Mouse (Mus musculus): ENCODE data around the gene Chuk. TPM values are rescaled to one million over a fixed set of nuclear protein-coding genes. Genes with fewer than 3 reads are reported as not detected.
A peak's percentile ranks its signal among the peaks of the same experiment; 100 is the strongest.

The Chuk gene
- polyA plus RNA-seq, 1 experiment = 12.4 TPM

DNA sequence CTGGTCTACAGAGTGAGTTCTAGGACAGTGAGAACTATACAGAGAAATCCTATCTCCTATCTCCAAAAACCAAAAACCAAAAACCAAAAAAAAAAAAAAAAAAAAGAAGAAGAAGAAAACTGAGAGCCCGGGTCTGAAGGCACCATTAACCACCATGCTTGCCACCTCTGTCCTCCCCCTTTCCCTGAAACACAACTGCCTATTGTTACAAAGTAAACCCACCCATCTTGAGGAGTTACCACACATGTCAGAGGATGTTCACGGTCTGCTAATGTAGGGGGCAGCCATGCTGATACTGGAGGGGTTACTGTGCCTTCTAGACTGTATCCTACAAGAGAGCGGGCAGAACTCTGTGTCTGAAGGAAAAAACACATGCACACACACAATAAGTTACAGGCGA lies 30.3 kb downstream of the Chuk start:
- Histone ChIP-seq H3K4me1 (ENCODE audit: control insufficient read depth, insufficient read depth, insufficient read length, low read length) (no peaks in the 10 kb centered on the region), H3K4me3 (ENCODE audit: low read depth, low read length) (no peak overlapping the region), H3K27me3 (ENCODE audit: control insufficient read depth, insufficient read depth, low read length) (no peaks in the 10 kb centered on the region), H3K36me3 (ENCODE audit: control insufficient read depth, insufficient read depth, low read length) (peaks cover 51% of the 10 kb centered on the region), H3K27ac (ENCODE audit: insufficient read depth, low read depth, low read length) (no peak overlapping the region)
- WGBS = 84% methylated on average over 4 of the region's 4 CpGs
- TF ChIP-seq CTCF (IDR thresholded peaks at IDR 0.05; ENCODE audit: extremely low read depth, insufficient read length, insufficient replicate concordance, low read depth, low read length) (no peak), POLR2A (IDR thresholded peaks at IDR 0.05; ENCODE audit: low read depth, low read length) (no peak)

DNA sequence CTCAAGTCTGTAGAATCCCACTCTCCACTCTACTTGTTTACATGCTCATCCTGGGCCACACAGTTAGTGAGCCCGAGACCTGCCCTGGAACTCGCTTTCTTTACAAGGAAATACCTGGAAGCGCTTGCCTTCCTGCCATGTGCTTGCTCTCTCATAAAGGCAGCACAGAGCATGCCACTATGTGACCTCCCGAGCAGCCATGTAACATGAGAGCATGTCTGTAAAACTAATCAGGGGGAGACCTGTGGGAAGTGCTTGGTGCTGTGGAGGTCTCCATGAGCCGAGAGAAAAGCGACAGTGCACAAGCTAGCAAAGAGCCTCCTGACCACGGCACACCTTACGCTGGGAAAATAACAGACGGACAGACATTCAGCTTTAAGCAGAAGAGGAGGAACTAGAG lies 30.8 kb downstream of the Chuk start:
- Histone ChIP-seq H3K4me3 (ENCODE audit: low read depth, low read length) (no peak overlapping the region), H3K36me3 (ENCODE audit: control insufficient read depth, insufficient read depth, low read length) (peaks cover 49% of the 10 kb centered on the region), H3K27me3 (ENCODE audit: control insufficient read depth, insufficient read depth, low read length) (no peaks in the 10 kb centered on the region), H3K4me1 (ENCODE audit: control insufficient read depth, insufficient read depth, insufficient read length, low read length) (no peaks in the 10 kb centered on the region), H3K27ac (ENCODE audit: insufficient read depth, low read depth, low read length) (no peak overlapping the region)
- TF ChIP-seq POLR2A (IDR thresholded peaks at IDR 0.05; ENCODE audit: low read depth, low read length) (no peak), CTCF (IDR thresholded peaks at IDR 0.05; ENCODE audit: extremely low read depth, insufficient read length, insufficient replicate concordance, low read depth, low read length) (no peak)
- WGBS = 87% methylated on average over 9 of the region's 9 CpGs

DNA sequence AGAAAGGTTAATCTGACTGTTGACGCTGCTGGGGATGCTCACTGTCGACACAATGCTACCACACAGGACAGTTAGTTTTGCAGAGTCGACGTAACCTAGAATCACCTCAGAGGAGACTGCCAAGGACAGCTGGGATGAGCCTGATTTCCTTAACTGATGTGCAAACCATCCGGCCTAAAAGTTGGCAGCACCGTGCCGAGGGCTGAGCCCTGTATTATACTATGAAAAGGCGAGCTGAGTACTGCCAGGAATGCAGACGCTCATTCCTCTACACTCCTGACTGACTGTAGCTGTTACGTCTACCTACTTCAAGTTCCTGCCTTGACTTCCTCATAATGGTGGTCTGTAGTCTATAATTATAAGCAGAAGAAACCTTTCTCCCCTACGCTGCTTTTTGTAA lies 32.3 kb downstream of the Chuk start:
- peaks cover 41% of the 10 kb centered on the region for H3K36me3 ChIP-seq (ENCODE audit: control insufficient read depth, insufficient read depth, low read length)
- no peak overlapping the region for H3K27ac ChIP-seq (ENCODE audit: insufficient read depth, low read depth, low read length)
- H3K4me3 ChIP-seq (ENCODE audit: low read depth, low read length) = no peak overlapping the region
- no peak for TF ChIP-seq CTCF (IDR thresholded peaks at IDR 0.05; ENCODE audit: extremely low read depth, insufficient read length, insufficient replicate concordance, low read depth, low read length)
- TF ChIP-seq POLR2A (IDR thresholded peaks at IDR 0.05; ENCODE audit: low read depth, low read length) = no peak
- no peaks in the 10 kb centered on the region for H3K27me3 ChIP-seq (ENCODE audit: control insufficient read depth, insufficient read depth, low read length)
- 88% methylated on average over 11 of the region's 11 CpGs for WGBS
- no peaks in the 10 kb centered on the region for H3K4me1 ChIP-seq (ENCODE audit: control insufficient read depth, insufficient read depth, insufficient read length, low read length)

DNA sequence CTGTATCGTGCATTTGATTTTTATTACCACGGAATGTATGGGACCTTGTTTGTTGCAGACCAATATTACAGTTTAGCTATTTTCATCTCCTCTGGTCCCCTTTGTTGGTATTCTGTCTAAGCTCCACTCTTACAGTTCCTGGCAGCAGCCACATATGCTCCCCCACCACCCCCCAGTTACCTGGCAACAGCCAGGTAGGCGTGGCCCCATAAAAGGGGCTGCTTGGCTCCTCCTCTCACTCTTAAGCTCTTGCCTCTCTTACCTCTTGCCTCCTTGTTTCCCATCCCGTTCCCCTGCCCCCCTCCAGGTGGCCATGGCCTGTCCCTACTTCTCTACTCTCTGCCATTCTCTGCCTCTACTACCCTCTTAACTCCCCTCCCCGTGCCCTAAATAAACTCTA lies 36.1 kb downstream of the Chuk start:
- H3K27ac ChIP-seq (ENCODE audit: insufficient read depth, low read depth, low read length) = no peak overlapping the region
- 60% methylated on average over 5 of the region's 5 CpGs for WGBS
- peaks cover 22% of the 10 kb centered on the region for H3K36me3 ChIP-seq (ENCODE audit: control insufficient read depth, insufficient read depth, low read length)
- TF ChIP-seq CTCF (IDR thresholded peaks at IDR 0.05; ENCODE audit: extremely low read depth, insufficient read length, insufficient replicate concordance, low read depth, low read length) = no peak
- TF ChIP-seq POLR2A (IDR thresholded peaks at IDR 0.05; ENCODE audit: low read depth, low read length) = no peak
- no peaks in the 10 kb centered on the region for H3K27me3 ChIP-seq (ENCODE audit: control insufficient read depth, insufficient read depth, low read length)
- peaks cover 5% of the 10 kb centered on the region; the same call in 1 of the 2 replicates for H3K4me1 ChIP-seq (ENCODE audit: control insufficient read depth, insufficient read depth, insufficient read length, low read length)
- no peak overlapping the region for H3K4me3 ChIP-seq (ENCODE audit: low read depth, low read length)

DNA sequence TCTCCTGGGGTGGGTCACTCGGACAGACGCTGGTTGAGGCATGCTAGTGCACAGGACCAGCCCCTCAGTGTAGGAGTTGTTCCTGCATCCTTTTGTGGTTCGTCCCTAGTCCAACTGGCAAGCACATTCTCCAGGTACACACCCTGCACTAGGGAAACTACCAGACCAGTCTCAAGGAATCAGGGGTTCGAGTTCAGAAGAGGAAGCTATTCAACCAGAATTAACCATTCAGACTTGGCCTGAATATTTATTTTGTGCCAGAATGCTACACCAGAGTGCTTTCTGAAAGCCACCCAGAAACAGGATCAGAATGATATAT lies 37.4 kb downstream of the Chuk start:
- peaks cover 5% of the 10 kb centered on the region; the same call in 1 of the 2 replicates for H3K4me1 ChIP-seq (ENCODE audit: control insufficient read depth, insufficient read depth, insufficient read length, low read length)
- WGBS = 1% methylated on average over 4 of the region's 4 CpGs
- TF ChIP-seq POLR2A (IDR thresholded peaks at IDR 0.05; ENCODE audit: low read depth, low read length) (no peak), CTCF (IDR thresholded peaks at IDR 0.05; ENCODE audit: extremely low read depth, insufficient read length, insufficient replicate concordance, low read depth, low read length) (no peak)
- H3K27me3 ChIP-seq (ENCODE audit: control insufficient read depth, insufficient read depth, low read length) = no peaks in the 10 kb centered on the region
- peaks cover 14% of the 10 kb centered on the region for H3K36me3 ChIP-seq (ENCODE audit: control insufficient read depth, insufficient read depth, low read length)
- 0 out of 2 replicates have a peak overlapping the region, but pooled peaks have one; percentile 23 for H3K27ac ChIP-seq (ENCODE audit: insufficient read depth, low read depth, low read length)
- H3K4me3 ChIP-seq (ENCODE audit: low read depth, low read length) = peak overlapping the region; percentile 85

DNA sequence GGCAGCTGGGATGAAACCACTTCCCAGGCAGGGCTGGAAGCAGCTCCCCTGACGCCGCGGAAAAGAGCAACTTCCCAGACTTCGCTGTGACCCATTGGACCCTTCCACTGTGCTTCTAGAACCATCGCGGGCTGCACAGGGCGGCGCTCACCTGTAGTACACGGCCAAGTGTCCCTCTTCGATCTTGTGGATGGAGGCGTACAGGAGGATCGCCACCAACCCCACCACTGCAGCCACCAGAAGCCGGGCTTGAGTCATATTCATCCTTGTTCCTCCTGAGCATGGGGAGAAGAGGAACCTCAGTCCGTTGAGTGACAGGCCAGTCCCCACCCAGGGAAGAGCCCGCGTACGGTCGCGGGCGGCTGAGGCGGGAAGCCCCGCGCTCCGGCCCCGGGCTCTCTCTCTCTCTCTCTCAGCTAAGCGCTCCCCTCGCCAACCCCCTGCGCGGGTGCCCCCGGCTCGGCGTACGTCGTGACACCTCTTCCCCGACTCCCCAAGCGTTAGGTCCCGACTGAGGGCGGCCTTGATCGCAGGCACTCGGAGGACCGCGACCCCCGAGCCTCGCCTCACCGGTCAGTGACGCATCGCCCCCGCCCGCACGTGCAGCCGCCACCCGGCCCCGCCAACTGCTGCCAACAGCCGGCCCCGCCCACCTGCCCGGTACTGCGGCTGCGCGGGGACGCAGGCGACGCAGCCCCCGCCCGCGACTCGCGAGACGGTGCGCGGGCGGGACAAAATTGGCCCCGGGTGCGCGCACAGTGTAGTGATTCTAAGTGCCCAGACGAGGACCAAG lies 38.0 kb downstream of the Chuk start, which contains the start of gene Erlin1:
TSS of gene Erlin1 (minus strand) at position 665 of the 793 bp plus-strand sequence.
- under 1% methylated on average over 75 of the region's 75 CpGs for WGBS
- no peak for TF ChIP-seq CTCF (IDR thresholded peaks at IDR 0.05; ENCODE audit: extremely low read depth, insufficient read length, insufficient replicate concordance, low read depth, low read length)
- no peak for TF ChIP-seq POLR2A (IDR thresholded peaks at IDR 0.05; ENCODE audit: low read depth, low read length)

DNA sequence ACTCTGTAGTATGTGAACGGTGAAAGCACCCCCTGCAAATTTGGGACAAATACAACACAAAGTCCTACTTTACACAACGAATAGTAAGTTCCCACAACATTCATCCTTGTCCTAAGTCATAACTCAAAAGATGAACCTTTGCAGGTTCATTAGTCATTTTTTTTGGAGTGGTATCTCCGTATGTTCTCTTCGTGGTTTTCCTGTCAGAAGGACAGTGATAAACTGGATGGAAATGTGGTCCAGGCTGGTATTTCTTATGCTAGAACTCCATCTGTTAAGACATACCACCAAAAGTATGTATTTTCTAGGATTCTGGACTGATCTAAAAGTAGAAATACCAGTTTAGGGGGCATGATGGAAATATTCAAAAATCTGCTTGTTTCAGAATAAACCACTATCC lies 39.0 kb downstream of the Chuk start:
- H3K4me1 ChIP-seq (ENCODE audit: control insufficient read depth, insufficient read depth, insufficient read length, low read length) = peaks cover 6% of the 10 kb centered on the region; the same call in 1 of the 2 replicates
- no peaks in the 10 kb centered on the region for H3K27me3 ChIP-seq (ENCODE audit: control insufficient read depth, insufficient read depth, low read length)
- H3K4me3 ChIP-seq (ENCODE audit: low read depth, low read length) = no peak overlapping the region
- peak overlapping the region; percentile 83 for H3K27ac ChIP-seq (ENCODE audit: insufficient read depth, low read depth, low read length)
- 68% methylated on average over 4 of the region's 4 CpGs for WGBS
- H3K36me3 ChIP-seq (ENCODE audit: control insufficient read depth, insufficient read depth, low read length) = peaks cover 10% of the 10 kb centered on the region
- TF ChIP-seq POLR2A (IDR thresholded peaks at IDR 0.05; ENCODE audit: low read depth, low read length) = no peak
- TF ChIP-seq CTCF (IDR thresholded peaks at IDR 0.05; ENCODE audit: extremely low read depth, insufficient read length, insufficient replicate concordance, low read depth, low read length) = no peak

More for the DNA sequence above, 38.0 kb downstream of the Chuk start, which contains the start of gene Erlin1:
- H3K27me3 ChIP-seq (ENCODE audit: control insufficient read depth, insufficient read depth, low read length) = no peaks in the 10 kb centered on the region
- H3K4me1 ChIP-seq (ENCODE audit: control insufficient read depth, insufficient read depth, insufficient read length, low read length) = peaks cover 5% of the 10 kb centered on the region; the same call in 1 of the 2 replicates
- peaks cover 13% of the 10 kb centered on the region for H3K36me3 ChIP-seq (ENCODE audit: control insufficient read depth, insufficient read depth, low read length)
- peak within 1 kb of the TSS; percentile 85 for H3K4me3 ChIP-seq (ENCODE audit: low read depth, low read length)
- peak within 1 kb of the TSS; percentile 74 for H3K27ac ChIP-seq (ENCODE audit: insufficient read depth, low read depth, low read length)

Data from small intestine, adult 2 months (tissue).